ENCODE assay signal across 25 mouse cellular contexts in the genomic region with DNA sequence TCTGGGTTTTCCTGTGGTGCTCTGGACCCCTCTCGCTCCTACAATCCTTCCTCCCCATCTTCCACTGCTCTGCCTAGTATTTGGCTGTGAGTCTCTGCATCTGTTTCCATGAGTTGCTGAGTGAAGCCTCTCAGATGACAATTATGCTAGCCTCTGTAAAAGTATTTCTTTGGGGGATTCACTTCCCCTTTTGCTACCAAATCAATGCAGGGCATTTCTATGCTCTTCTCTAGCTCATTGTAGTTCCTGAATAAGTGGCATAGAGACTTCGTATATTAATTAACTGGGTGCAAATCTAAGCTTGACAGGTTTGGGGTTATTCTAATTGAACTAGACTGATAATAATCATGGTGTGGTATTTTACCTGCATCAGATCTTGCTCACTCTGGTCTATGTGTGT.
A peak's percentile ranks its signal among the peaks of the same experiment; 100 is the strongest.
DNase-seq lines count a peak whose midpoint lies in the region; ATAC-seq and TF ChIP-seq lines count a peak whose summit lies in the region.
"Had no signal": no experiment of that assay in that cellular context is flagged by ENCODE, and none has a peak within 500 bp of the region (broad histone marks: within the 10 kb centered on the region; RNA-seq: fewer than 3 reads in every experiment).

No protein-coding gene starts in this region.

- TF ChIP-seq POLR2A in MEL (IDR thresholded peaks at IDR 0.05; ENCODE audit: control insufficient read depth in 1 of 2, insufficient read depth in 1 of 2, low read depth in 1 of 2, low read length in 2 of 2, poor library complexity in 1 of 2) = no peak

- TF ChIP-seq RAD21 in MEL (IDR thresholded peaks at IDR 0.05; ENCODE audit: low read depth, low read length) = no peak

- no peaks in the 10 kb centered on the region; the same call in 1 of the 2 replicates for H3K4me1 ChIP-seq in lung, embryonic 16.5 days (replicated peaks; ENCODE audit: control insufficient read depth, insufficient read depth, low read length)
- H3K4me1 ChIP-seq in MEL (ENCODE audit: control insufficient read depth in 1 of 2, insufficient read depth in 2 of 2, low read length in 2 of 2) = no peaks in the 10 kb centered on the region
- H3K4me1 ChIP-seq: embryonic facial prominence, embryonic 15.5 days; forebrain, embryonic 10.5 days; heart, embryonic 13.5 days; hindbrain, embryonic 15.5 days had no signal

- DNase-seq in lung, postnatal 4 days = no peak
- DNase-seq in MEL (ENCODE audit: low read depth, low spot score) = peak; percentile 21
- DNase-seq in cerebellum, adult 9-10 months = no peak
- DNase-seq in thymus, postnatal 14 days = no peak
- DNase-seq: adrenal gland, postnatal 14 days; B cell, adult 2 months; cerebellum, adult 18-20 months; cerebellum, postnatal 10 days; embryo, embryonic 11 days; gastrocnemius, adult 2 months; gastrocnemius, postnatal 25 days; heart, adult 11 months; heart, postnatal 36 days had no signal

- no peak overlapping the region for H3K9ac ChIP-seq in lung, embryonic 16.5 days (ENCODE audit: low read length)
- H3K9ac ChIP-seq in MEL (ENCODE audit: control insufficient read depth, low read depth, low read length, poor library complexity, severe bottlenecking) = no peak overlapping the region
- H3K9ac ChIP-seq: embryonic facial prominence, embryonic 15.5 days; heart, embryonic 13.5 days; hindbrain, embryonic 15.5 days had no signal

- H3K27ac ChIP-seq in lung, embryonic 16.5 days (ENCODE audit: low read length) = peak overlapping the region; percentile 77
- no peak overlapping the region for H3K27ac ChIP-seq in MEL (ENCODE audit: control insufficient read depth, low read depth, low read length)
- H3K27ac ChIP-seq: embryonic facial prominence, embryonic 15.5 days; forebrain, embryonic 10.5 days; heart, embryonic 13.5 days; hindbrain, embryonic 15.5 days had no signal

- no peaks in the 10 kb centered on the region for H3K27me3 ChIP-seq in lung, embryonic 16.5 days (ENCODE audit: control insufficient read depth, insufficient read depth, low read depth, low read length)
- H3K27me3 ChIP-seq in MEL (ENCODE audit: control insufficient read depth in 1 of 2, insufficient read depth in 2 of 2, low read length in 2 of 2) = no peaks in the 10 kb centered on the region
- H3K27me3 ChIP-seq: embryonic facial prominence, embryonic 15.5 days; heart, embryonic 13.5 days; hindbrain, embryonic 15.5 days had no signal

- WGBS in lung, embryonic 16.5 days = 69% methylated on average over 2 of the region's 2 CpGs

- no peak for TF ChIP-seq EP300 in MEL (IDR thresholded peaks at IDR 0.05; ENCODE audit: low read depth in 1 of 2, low read length in 2 of 2)

- no peaks in the 10 kb centered on the region for H3K79me2 ChIP-seq in MEL (ENCODE audit: control insufficient read depth, insufficient read depth, low read length, poor library complexity)

- no peak for ATAC-seq in lung, embryonic 16.5 days (ENCODE audit: low read depth)
- peak; percentile 50 for ATAC-seq in megakaryocyte, adult 5-6 weeks (ENCODE audit: poor library complexity, severe bottlenecking)
- ATAC-seq in monocyte, adult 5-6 weeks (replicated peaks; ENCODE audit: insufficient number of reproducible peaks, low FRiP score, low TSS enrichment, poor library complexity, severe bottlenecking) = no peak
- ATAC-seq: activated CD4-positive, CD25-positive, alpha-beta regulatory T cell, adult 4 months; CD4-positive, CD25-positive, alpha-beta regulatory T cell, adult 4 months; forebrain, embryonic 14.5 days; Patski had no signal

- TF ChIP-seq CTCF in MEL (IDR thresholded peaks at IDR 0.05 in 2 of 3, conservative IDR thresholded peaks at IDR 0.05 in 1 of 3; ENCODE audit: control insufficient read depth in 1 of 3, insufficient read depth in 1 of 3, low read depth in 2 of 3, low read length in 3 of 3, poor library complexity in 1 of 3, severe bottlenecking in 1 of 3) = no peak

- no peak overlapping the region for H3K4me3 ChIP-seq in lung, embryonic 16.5 days (ENCODE audit: low read length)
- no peak overlapping the region for H3K4me3 ChIP-seq in MEL (ENCODE audit: control insufficient read depth in 1 of 2, insufficient read depth in 1 of 2, low read depth in 2 of 2, low read length in 2 of 2)
- H3K4me3 ChIP-seq: embryonic facial prominence, embryonic 15.5 days; erythroblast, embryonic 14.5 days; forebrain, embryonic 10.5 days; gastrocnemius, adult 2 months; heart, embryonic 13.5 days; hindbrain, embryonic 15.5 days had no signal

- no peaks in the 10 kb centered on the region for H3K36me3 ChIP-seq in lung, embryonic 16.5 days (ENCODE audit: control insufficient read depth, insufficient read depth, low read length)
- no peaks in the 10 kb centered on the region for H3K36me3 ChIP-seq in MEL (ENCODE audit: control insufficient read depth in 1 of 2, insufficient read depth in 2 of 2, low read length in 2 of 2)
- H3K36me3 ChIP-seq: embryonic facial prominence, embryonic 15.5 days; forebrain, embryonic 10.5 days; heart, embryonic 13.5 days; hindbrain, embryonic 15.5 days had no signal

- H3K9me3 ChIP-seq in lung, embryonic 16.5 days (ENCODE audit: control insufficient read depth, low read length) = no peaks in the 10 kb centered on the region
- H3K9me3 ChIP-seq in MEL (replicated peaks; ENCODE audit: insufficient read depth, low read length) = no peaks in the 10 kb centered on the region
- H3K9me3 ChIP-seq: embryonic facial prominence, embryonic 15.5 days; forebrain, embryonic 10.5 days; heart, embryonic 13.5 days; hindbrain, embryonic 15.5 days had no signal

- H3K4me2 ChIP-seq in lung, embryonic 16.5 days (ENCODE audit: low read depth, low read length) = no peak overlapping the region
- H3K4me2 ChIP-seq: embryonic facial prominence, embryonic 15.5 days; heart, embryonic 13.5 days; hindbrain, embryonic 15.5 days had no signal

TF ChIP-seq in MEL, 35 proteins besides CTCF, POLR2A, EP300 and RAD21:
- TF ChIP-seq MEF2A (IDR thresholded peaks at IDR 0.05; ENCODE audit: extremely low read depth, insufficient replicate concordance, low read depth, low read length, poor library complexity, severe bottlenecking) (no peak), KAT2A (conservative IDR thresholded peaks at IDR 0.05; ENCODE audit: low read depth, low read length) (no peak), CHD2 (IDR thresholded peaks at IDR 0.05; ENCODE audit: low read length) (no peak), MAFK (IDR thresholded peaks at IDR 0.05; ENCODE audit: borderline replicate concordance, low read depth, low read length) (no peak), POLR2AphosphoS2 (IDR thresholded peaks at IDR 0.05; ENCODE audit: low read length) (no peak), ZKSCAN1 (IDR thresholded peaks at IDR 0.05; ENCODE audit: low read depth, low read length) (no peak), MAX (IDR thresholded peaks at IDR 0.05; ENCODE audit: low read length) (no peak)
